Mouse (Mus musculus) heart, adult 2 months (tissue): ENCODE results near the gene Stxbp6. TPM values are rescaled to one million over a fixed set of nuclear protein-coding genes. Genes with fewer than 3 reads are reported as not detected.

Source experiments
- DNase-seq, 2 experiments: peaks; one replicate each; pipeline ENCODE4 v3.0.0; 2021
- H3K27ac ChIP-seq: fragments of 200-600 bp; 2 replicates; pipeline ENCODE4 v1.8.1; 2022
- H3K27me3 ChIP-seq: fragments of 200-500 bp; 2 replicates; pipeline ENCODE4 v1.6.1; 2012; ENCODE audit warnings: mild to moderate bottlenecking, low read length, inconsistent platforms, mixed read lengths; ENCODE audit not compliant: control insufficient read depth, insufficient read depth
- H3K36me3 ChIP-seq: fragments of 200-500 bp; 2 replicates; pipeline ENCODE4 v1.6.1; 2012; ENCODE audit warnings: low read length, inconsistent platforms; ENCODE audit not compliant: control insufficient read depth, insufficient read depth
- H3K4me1 ChIP-seq: fragments of 200-500 bp; 2 replicates; pipeline ENCODE4 v1.6.1; 2011; ENCODE audit warnings: low read length; ENCODE audit not compliant: control insufficient read depth, insufficient read depth
- H3K4me3 ChIP-seq: fragments of 200-600 bp; 2 replicates; pipeline ENCODE4 v1.8.1; 2022
- H3K79me2 ChIP-seq: fragments of 200-500 bp; replicated peaks from 2 replicates; pipeline ENCODE4 v1.6.1; 2012; ENCODE audit warnings: mild to moderate bottlenecking, inconsistent platforms, low read length, moderate library complexity, mixed read lengths; ENCODE audit not compliant: control insufficient read depth, insufficient read depth
- H3K9ac ChIP-seq: fragments of 200-500 bp; 2 replicates; pipeline ENCODE4 v1.6.1; 2012; ENCODE audit warnings: low read depth, mild to moderate bottlenecking, control low read depth, inconsistent platforms, low read length, mixed read lengths
- CTCF ChIP-seq: fragments of 200-600 bp; IDR thresholded peaks from 2 replicates; pipeline ENCODE4 v1.8.1; 2022; ENCODE audit warnings: antibody characterized with exemption, mild to moderate bottlenecking, moderate library complexity
- EP300 ChIP-seq: fragments of 200-500 bp; IDR thresholded peaks from 2 replicates; pipeline ENCODE4 v1.6.1; 2011; ENCODE audit warnings: low read depth, low read length, control low read depth; ENCODE audit not compliant: insufficient read depth
- POLR2A ChIP-seq: fragments of 200-500 bp; IDR thresholded peaks from 2 replicates; pipeline ENCODE4 v1.6.1; 2011; ENCODE audit warnings: mild to moderate bottlenecking, low read depth, low read length, control low read depth; ENCODE audit not compliant: insufficient read depth
- WGBS: fragments of 180-500 bp; shearing (Covaris S2); methylation state at CpG from one replicate; pipeline ENCODE4 v1.1.7; 2018; 5-methylcytosine and 5-hydroxymethylcytosine counted together
- intact Hi-C: fragments of 180-260 bp; cut with DNase I; formaldehyde crosslinking; loops from one replicate; pipeline ENCODE4 v1.15.1; 2025
- polyA plus RNA-seq: library from polyadenylated mRNA; depleted of rRNA; stranded (reverse); fragments of >200 nt; gene quantifications from 2 replicates; pipeline ENCODE4 v1.2.3, GENCODE M21; 2012
- total RNA-seq, 2 experiments: library from RNA; stranded (reverse); gene quantifications; 2 replicates each; pipeline ENCODE4 v1.2.3; 2021

Gene Stxbp6
- total and polyA plus RNA-seq, 3 experiments, result 5.1 to 9.2 (median 7.9) TPM

DNA sequence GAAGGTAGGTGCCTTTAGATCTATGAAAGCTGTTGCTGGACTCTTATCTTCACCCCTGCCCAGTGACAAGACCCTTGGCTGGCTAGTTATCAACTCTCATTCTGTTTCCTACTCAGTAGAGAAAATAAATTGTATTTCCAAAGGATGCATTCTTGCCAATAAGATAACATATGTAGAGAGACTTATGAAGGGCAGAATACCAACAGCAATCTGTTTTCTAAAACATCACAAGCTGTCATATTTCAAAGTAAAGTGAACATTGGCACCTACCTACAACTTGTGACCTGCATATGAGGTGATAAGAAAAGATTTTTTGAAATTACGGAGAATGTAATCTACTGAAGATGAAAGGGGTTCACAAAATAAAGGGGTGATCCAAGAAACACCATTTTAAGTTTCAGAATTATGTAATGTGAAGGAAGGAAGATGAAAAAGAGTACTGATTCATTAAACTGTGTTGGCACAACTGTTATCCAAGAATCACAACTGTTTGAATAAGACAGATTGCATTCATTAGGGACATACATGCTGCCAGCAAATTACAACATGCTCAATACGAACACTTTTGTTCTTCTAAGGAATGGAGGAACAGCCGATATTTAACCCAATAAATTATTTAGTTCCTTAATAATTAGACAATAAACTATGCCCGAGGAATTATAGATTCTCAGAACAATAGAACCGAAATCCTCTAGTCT lies 175.2 kb downstream of the Stxbp6 start:
- TF ChIP-seq CTCF (no peak), EP300 (no peak), POLR2A (no peak)
- Histone ChIP-seq H3K79me2 (no peaks in the 10 kb centered on the region), H3K4me1 (no peaks in the 10 kb centered on the region), H3K36me3 (peaks cover 2% of the 10 kb centered on the region; the same call in 1 of the 2 replicates), H3K9ac (no peak overlapping the region), H3K27me3 (no peaks in the 10 kb centered on the region), H3K4me3 (no peak overlapping the region), H3K27ac (no peak overlapping the region; the same call in 1 of the 2 replicates)
- DNase-seq, result no peak
- 81% methylated on average over 5 of the region's 5 CpGs for WGBS
- intact Hi-C loops, result no loop called here

DNA sequence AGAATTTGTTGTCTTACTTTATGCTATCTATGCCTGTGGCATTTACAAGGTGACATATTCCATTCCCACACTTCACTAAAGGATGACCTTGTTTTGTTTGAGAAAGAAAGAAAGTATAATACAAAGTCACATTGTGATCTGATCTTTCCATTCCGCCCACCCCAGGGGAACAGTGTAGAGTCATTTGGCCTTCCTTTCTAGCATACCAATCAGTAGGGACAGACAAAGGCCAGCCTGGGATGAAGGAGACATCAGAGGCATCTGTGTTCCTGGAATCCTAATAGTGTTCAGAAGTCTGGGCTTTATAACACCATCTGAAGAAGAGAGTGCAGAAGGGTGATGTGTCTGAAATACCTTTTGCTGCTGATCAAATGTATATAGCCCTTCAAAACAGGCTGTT lies 178.0 kb downstream of the Stxbp6 start:
- Histone ChIP-seq H3K9ac (no peak overlapping the region), H3K27ac (no peak overlapping the region), H3K36me3 (peaks cover 2% of the 10 kb centered on the region; the same call in 1 of the 2 replicates), H3K4me3 (no peak overlapping the region), H3K27me3 (no peaks in the 10 kb centered on the region), H3K79me2 (no peaks in the 10 kb centered on the region), H3K4me1 (no peaks in the 10 kb centered on the region)
- intact Hi-C loops, result no loop called here
- WGBS, result 96% methylated on average over 1 of the region's 1 CpGs
- DNase-seq, result no peak
- TF ChIP-seq EP300, result no peak
- no peak for TF ChIP-seq POLR2A
- TF ChIP-seq CTCF, result no peak

DNA sequence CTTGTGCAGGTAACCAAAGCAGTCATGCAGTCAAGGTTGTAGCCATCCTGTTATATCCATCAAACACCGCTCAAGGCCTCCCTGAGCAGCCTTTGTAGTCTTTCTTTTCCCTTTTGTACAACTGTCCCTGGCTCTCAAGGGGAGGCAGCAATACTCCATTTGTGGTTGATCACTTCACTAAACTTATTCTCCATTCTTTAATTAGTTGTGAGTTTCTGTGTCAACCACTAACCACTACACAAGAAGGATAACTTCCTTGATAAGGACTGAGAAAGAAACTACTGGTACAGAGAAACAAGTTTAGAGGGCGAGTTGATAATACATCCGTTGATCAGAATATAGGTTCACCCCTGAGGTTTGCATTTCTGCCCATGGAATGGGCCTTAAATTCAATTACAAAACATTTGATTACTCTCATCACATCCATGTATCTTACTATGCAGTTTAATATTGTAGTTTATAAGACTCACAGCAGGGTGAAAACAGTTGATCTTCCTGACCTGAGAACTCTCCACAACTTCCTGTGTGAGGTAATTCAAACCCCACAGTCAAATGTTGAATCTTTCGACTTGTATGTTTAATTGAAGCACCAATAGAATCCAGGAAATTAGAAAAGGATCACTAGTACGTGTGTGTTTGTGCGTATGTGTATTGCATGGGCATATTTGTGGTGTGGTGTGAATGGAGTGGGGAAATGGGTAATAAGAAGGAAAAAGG lies 184.7 kb downstream of the Stxbp6 start:
- Histone ChIP-seq H3K4me1 (peaks cover 3% of the 10 kb centered on the region), H3K27ac (no peak overlapping the region), H3K4me3 (no peak overlapping the region), H3K79me2 (no peaks in the 10 kb centered on the region), H3K36me3 (peaks cover 10% of the 10 kb centered on the region), H3K9ac (no peak overlapping the region), H3K27me3 (no peaks in the 10 kb centered on the region)
- TF ChIP-seq EP300 (no peak), CTCF (no peak), POLR2A (no peak)
- WGBS, result 83% methylated on average over 6 of the region's 6 CpGs
- no peak for DNase-seq
- intact Hi-C loops, result no loop called here

DNA sequence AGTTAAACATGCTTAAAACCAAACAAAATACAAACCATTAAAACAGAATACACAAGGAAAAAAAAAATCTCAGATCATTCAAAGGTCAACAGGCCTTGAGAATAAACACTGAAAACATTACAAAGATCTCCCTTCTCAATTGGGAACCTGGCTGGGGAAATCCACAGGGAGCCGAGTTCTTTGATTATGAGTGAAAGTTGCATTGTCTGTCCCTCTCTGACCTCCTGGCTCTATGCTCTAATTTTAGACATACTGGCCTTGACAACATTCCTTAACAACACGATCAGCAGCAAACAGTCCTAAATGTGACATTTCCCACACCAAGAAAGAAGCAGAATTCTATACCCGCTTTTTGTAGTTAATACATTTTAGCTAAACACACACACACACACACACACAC lies 187.7 kb downstream of the Stxbp6 start:
- WGBS, result 14% methylated on average over 3 of the region's 3 CpGs
- Histone ChIP-seq H3K4me3 (no peak overlapping the region), H3K27ac (peak overlapping the region; percentile 34), H3K79me2 (no peaks in the 10 kb centered on the region), H3K4me1 (peaks cover 3% of the 10 kb centered on the region), H3K9ac (no peak overlapping the region), H3K27me3 (no peaks in the 10 kb centered on the region), H3K36me3 (peaks cover 10% of the 10 kb centered on the region)
- intact Hi-C loops, result no loop called here
- no peak for TF ChIP-seq CTCF
- no peak for TF ChIP-seq POLR2A
- no peak for TF ChIP-seq EP300
- DNase-seq, result no peak

DNA sequence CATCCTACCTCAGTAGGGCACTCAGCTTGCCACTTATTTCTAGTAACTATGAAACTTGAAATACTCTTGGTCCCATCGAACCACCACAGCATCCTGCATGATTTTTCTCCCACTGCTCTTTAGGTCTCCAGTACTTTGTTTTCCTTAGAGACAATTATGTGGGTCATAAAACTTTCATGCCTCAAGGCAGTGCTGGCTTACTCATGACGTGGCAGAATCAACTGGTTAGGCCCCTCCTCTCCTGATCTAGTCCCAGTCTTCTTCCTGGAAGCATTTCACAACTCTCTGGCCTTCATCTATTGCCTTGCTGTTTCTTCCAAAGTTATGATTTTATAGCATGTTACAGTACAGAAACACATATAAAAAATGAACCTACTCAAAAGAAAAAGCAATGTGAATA lies 201.8 kb downstream of the Stxbp6 start:
- 76% methylated on average over 2 of the region's 2 CpGs for WGBS
- Histone ChIP-seq H3K36me3 (no peaks in the 10 kb centered on the region), H3K27me3 (no peaks in the 10 kb centered on the region), H3K4me3 (no peak overlapping the region), H3K9ac (no peak overlapping the region), H3K4me1 (no peaks in the 10 kb centered on the region; the same call in 1 of the 2 replicates), H3K27ac (no peak overlapping the region), H3K79me2 (no peaks in the 10 kb centered on the region)
- DNase-seq, result no peak
- TF ChIP-seq CTCF (no peak), POLR2A (no peak), EP300 (no peak)
- intact Hi-C loops, result no loop called here

DNA sequence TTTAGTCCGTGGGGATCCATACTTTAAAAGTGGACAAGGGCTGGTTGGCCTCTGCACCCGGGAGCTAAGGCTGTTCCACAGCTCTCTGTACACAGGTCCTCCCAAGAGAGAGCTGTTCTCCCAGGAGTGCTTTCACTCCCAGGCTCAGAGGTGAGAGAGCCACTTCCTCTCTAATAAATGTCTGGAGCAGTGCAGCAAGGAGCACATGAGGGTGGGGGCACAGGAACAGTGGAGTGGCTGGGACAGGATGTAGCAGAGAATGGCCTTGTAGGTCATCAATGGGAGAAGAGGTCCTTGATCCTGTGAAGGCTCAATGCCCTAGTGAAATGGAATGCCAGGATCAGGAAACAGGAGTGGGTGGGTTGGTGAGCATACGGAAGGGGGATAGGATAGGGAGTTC lies 209.1 kb downstream of the Stxbp6 start:
- DNase-seq, result peak in 1 of 2 experiments; percentile 25
- peak; percentile 20; the same call in 1 of the 2 replicates for TF ChIP-seq POLR2A
- no peak for TF ChIP-seq CTCF
- peak; percentile 74 for TF ChIP-seq EP300

More for the DNA sequence above, 209.1 kb downstream of the Stxbp6 start:
- no peaks in the 10 kb centered on the region for H3K27me3 ChIP-seq
- H3K4me1 ChIP-seq, result peaks cover 3% of the 10 kb centered on the region
- H3K36me3 ChIP-seq, result peaks cover 2% of the 10 kb centered on the region; the same call in 1 of the 2 replicates
- H3K79me2 ChIP-seq, result no peaks in the 10 kb centered on the region
- no peak overlapping the region for H3K4me3 ChIP-seq
- intact Hi-C loops, result no loop called here
- H3K27ac ChIP-seq, result no peak overlapping the region; the same call in 1 of the 2 replicates
- no peak overlapping the region for H3K9ac ChIP-seq
- 54% methylated on average over 3 of the region's 3 CpGs for WGBS
